In genomic region chr9:61046517-61046916, GRCm38 (mm10) we compare ENCODE assay signal across 9 mouse cellular contexts.
A peak's percentile ranks its signal among the peaks of the same experiment; 100 is the strongest.
DNase-seq lines count a peak whose midpoint lies in the region; ATAC-seq and TF ChIP-seq lines count a peak whose summit lies in the region.
"Had no signal": no experiment of that assay in that cellular context is flagged by ENCODE, and none has a peak within 500 bp of the region (broad histone marks: within the 10 kb centered on the region; RNA-seq: fewer than 3 reads in every experiment).

No protein-coding gene starts in this region.

- no peak overlapping the region for H3K4me3 ChIP-seq in lung, adult 2 months (replicated peaks; ENCODE audit: extremely low read depth, low read depth, low read length)
- H3K4me3 ChIP-seq: heart, embryonic 15.5 days had no signal

- no peak for TF ChIP-seq POLR2A in lung, adult 2 months (IDR thresholded peaks at IDR 0.05; ENCODE audit: borderline replicate concordance, extremely low read depth, low read depth, low read length)

- WGBS in lung, adult 2 months: 19% methylated on average over 7 of the region's 7 CpGs

- peak; percentile 69 to 83 for DNase-seq in left cerebral cortex, adult 18-20 months (ENCODE audit: low spot score in 2 of 2)
- no peak for DNase-seq in left cerebral cortex, adult 11 months (ENCODE audit: low spot score)
- peak; percentile 84 for DNase-seq in ZHBTc4 (ENCODE audit: low read depth, low spot score)
- DNase-seq in induced T-regulatory cell, adult 2 months (ENCODE audit: low read depth): peak; percentile 74
- DNase-seq in lung, adult 2 months: peak; percentile 57
- peak; percentile 89 for DNase-seq in right cerebral cortex, postnatal 4 days

- no peaks in the 10 kb centered on the region for H3K4me1 ChIP-seq in lung, adult 2 months (ENCODE audit: control insufficient read depth, insufficient read depth, low read length)

- TF ChIP-seq CTCF in lung, adult 2 months (IDR thresholded peaks at IDR 0.05; ENCODE audit: insufficient read depth, low read length): peak; percentile 67

- ATAC-seq in common myeloid progenitor, adult 5-6 weeks (replicated peaks; ENCODE audit: low read depth, poor library complexity, severe bottlenecking): peak; percentile 65
- no peak; the same call in 1 of the 2 replicates for ATAC-seq in erythroblast, adult 5-6 weeks (replicated peaks; ENCODE audit: low FRiP score, poor library complexity, severe bottlenecking)
